Mouse (Mus musculus): ENCODE data around the gene H1foo. TPM values are rescaled to one million over a fixed set of nuclear protein-coding genes. Genes with fewer than 3 reads are reported as not detected.

The H1foo gene
- total RNA-seq, 2 experiments from 2014 or later: not detected

DNA sequence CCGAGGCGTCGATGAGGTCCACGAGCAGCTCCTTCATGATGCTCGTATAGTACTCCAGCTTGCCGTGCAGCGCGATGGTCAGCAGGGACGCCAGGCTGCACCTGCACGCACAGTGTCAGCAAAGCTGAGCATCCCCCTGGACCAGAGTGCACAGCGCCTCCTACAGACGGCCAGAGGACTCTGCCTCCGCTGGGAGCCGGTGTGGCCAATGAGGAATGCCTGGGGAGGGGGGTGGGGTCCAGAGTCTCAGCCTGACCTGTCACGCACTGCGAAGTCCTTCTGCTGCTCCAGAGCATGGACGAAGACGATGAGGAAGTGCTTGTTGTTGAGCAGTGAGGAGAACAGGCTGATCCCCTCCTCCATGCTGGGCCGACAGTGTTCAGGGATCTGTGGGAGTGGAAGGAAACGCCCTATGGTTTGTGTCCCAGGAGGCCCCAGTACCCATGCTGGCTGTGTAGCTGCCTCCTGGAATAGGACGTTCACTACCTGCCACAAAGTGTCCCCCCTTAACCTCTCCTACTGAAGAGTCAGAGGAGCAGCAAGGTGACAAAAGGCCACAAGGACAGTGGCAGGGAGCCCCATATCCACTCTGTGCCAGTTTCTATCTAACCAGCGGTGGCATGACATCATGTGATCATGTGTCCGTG lies 17.8 kb downstream of the H1foo start:
- peak; percentile 63 for DNase-seq

- no peak for DNase-seq
Measured at GRCm38 (mm10) chr6:115963656-115964055, 18.9 kb downstream of the H1foo start.

GRCm38 (mm10) chr6:115966227-115966966 lies 21.7 kb downstream of the H1foo start:
- no peak for DNase-seq

DNA sequence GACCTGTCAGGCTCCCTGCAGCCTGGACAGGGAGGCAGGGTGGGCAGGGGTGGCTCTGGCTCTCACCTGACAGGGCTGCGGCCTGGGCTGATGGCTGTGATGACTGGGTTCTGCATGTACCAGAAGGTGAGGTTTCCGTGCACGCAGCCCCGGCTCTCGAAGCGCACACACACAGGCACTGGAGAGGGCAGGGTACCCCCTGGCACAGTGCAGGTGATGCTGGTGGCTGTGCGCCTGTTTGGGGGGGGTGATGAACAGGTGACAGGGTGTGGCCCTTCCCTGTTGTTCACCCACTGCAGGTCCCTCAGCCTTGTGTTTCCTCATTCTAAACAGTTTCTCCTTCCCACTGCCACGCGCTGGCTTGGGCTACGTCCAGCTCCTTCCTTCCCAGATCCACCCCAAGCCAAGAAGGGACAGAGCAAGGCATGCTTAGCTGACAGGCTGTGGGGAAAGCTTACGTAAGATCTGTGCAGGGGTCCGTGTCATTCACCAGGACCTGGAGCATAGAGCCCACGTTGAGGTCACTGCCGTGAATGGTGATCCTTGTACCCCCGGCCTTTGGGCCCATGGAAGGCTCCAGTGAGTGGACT lies 22.6 kb downstream of the H1foo start:
- no peak for DNase-seq

GRCm38 (mm10) chr6:115968086-115968485 lies 23.3 kb downstream of the H1foo start:
- DNase-seq: no peak

GRCm38 (mm10) chr6:115968700-115969099 lies 24.0 kb downstream of the H1foo start:
- DNase-seq: no peak

GRCm38 (mm10) chr6:115969103-115969502 lies 24.4 kb downstream of the H1foo start:
- no peak for DNase-seq

DNA sequence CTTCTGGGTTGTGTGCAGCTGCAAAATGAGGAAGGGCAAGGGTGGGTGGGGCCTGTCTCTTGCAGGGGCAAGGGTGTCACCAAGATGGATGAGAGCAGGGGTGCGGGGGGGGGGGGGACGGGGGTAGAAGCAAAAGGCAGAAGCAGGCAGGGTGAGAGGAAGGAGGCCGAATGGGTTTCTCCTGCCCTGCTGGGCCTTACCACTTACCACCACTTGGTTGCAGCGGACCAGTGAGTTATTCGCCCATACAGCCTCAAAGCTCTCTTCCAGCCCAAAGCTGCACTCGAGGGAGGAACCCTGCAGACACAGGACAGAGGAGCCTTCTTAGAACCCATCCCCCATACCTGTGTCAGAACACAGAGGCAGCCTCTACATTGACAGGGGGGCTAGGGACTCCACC lies 25.2 kb downstream of the H1foo start:
- DNase-seq: no peak

GRCm38 (mm10) chr6:115971273-115972060 lies 26.7 kb downstream of the H1foo start:
- no peak for DNase-seq

GRCm38 (mm10) chr6:115972083-115972764 lies 27.5 kb downstream of the H1foo start:
- no peak for DNase-seq

- DNase-seq: no peak
Measured at GRCm38 (mm10) chr6:115973139-115973875, 28.6 kb downstream of the H1foo start.

- no peak for DNase-seq
Measured at GRCm38 (mm10) chr6:115973881-115974662, 29.3 kb downstream of the H1foo start.

DNA sequence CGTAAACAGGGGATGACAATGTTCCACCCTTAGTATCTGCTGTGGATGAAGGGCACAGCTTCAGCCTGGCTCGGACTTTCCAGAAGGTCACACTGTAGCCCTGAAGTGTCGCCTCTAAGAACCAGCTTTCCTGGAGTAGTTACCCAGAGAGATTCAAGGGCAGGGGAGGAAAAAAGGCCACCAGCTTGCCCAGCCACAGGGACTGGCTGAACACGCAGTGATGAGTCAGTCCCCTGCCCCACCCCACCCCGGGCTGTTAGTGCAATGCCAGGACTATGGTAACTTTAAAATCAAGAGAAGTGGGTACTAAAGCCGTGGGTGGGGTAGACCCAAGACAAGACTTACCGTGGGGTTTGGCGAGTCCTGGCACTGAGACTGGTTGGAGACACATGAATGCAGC lies 30.9 kb downstream of the H1foo start:
- no peak for DNase-seq

DNA sequence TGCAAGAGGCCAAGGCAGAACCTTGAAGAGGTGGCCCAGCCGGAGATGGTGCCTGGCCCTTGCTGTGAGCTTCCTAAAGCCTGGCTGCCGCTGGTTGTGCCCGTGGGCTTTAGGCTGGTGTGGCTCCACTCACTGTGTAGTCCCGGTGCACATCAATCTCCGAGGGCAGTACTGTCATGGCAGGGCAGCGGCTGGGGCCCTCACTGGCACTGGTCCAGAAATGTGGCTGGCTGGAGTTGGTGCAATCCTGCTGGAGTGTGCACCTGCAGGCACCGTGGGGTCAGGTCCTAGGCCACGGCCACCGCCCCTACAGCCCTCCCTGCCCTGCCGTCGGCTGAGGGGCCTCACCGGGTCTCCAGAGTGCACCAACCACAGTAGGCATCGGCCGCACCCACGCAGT lies 33.1 kb downstream of the H1foo start:
- DNase-seq: no peak

GRCm38 (mm10) chr6:115978596-115978995 lies 33.9 kb downstream of the H1foo start:
- no peak for DNase-seq

GRCm38 (mm10) chr6:115982889-115983288 lies 38.2 kb downstream of the H1foo start:
- no peak for DNase-seq

DNA sequence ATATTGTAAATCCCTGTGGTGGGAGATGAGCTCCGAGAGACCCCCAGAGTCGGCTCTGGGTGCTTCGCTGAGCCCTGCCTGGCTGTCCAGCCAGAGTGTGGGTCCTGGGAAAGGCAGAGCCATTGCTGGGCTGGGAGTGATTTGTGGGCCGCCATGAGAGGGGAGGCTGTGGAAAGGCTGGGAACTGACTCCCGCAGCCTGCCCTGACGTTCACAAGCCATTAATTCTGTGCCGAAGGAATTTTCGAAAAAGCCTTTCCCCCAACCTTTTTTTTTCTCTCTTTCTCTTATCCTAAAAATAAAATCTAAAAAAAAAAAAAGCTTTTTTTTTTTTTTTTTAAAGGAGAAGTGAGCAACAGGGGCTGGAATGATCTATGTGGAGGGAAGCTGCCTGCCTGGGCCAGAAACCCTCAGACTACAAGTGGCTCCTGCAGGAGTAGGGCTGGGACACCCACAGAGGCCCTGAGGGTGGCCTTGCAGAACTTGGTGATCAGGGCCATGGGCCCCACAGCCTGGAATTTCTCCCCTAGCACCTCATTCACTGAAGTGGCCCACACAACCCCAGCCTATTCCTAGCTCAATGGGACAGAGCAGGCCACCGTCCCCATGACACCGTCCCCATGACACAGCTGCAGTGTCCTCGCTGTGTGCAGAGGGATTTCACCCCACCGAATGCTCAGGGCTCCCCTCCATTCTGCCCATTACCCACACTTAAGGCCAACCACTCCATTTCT lies 38.7 kb downstream of the H1foo start:
- no peak for DNase-seq

GRCm38 (mm10) chr6:115984580-115984979 lies 39.8 kb downstream of the H1foo start:
- no peak for DNase-seq

- no peak for DNase-seq
Measured at GRCm38 (mm10) chr6:115985622-115986021, 40.9 kb downstream of the H1foo start.

DNA sequence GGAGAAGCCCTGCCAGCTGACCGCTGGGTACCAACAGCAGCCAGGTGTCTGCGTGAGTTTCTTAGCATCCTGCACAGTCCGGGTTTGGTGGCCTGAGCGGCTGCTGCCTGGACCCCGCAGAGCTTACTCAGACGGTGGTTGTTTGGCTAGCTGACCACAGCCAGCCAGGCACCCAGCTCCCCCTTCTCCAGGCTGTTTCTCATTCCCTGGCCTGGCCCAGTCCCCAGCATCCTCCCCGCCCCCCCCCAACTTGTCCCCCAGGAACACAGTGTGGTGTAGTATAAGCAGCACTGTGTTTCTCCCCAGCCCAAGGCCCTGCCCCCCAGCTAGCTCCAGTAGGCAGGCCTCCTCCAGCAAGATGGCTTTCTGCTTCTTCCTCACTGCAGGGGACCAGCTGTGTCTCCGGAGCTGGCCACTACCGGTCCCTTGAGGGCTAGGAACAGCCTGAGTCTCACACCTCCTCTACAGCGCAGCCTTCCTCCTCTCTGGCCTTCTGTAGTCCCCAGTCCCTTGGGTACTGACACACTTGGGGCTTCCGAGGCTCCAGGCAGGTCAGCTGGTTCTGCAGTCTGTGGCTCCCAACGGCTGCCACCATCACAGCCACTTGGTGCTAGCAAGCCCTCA lies 41.8 kb downstream of the H1foo start:
- DNase-seq: no peak

All from heart, postnatal 4 days (tissue).